Mouse (Mus musculus) lung, postnatal 0 days (tissue): ENCODE results near the gene Ptprs.

Source experiments
- CTCF ChIP-seq: IDR thresholded peaks from 2 replicates; pipeline ENCODE4 v1.5.1; 2016; ENCODE audit warnings: antibody characterized with exemption, mild to moderate bottlenecking
- EP300 ChIP-seq: IDR thresholded peaks from 2 replicates; pipeline ENCODE4 v1.6.1; 2016; ENCODE audit warnings: antibody characterized with exemption, mild to moderate bottlenecking, control low read depth

GRCm38 (mm10) chr17:56409759-56410158 lies 66.5 kb downstream of the Ptprs start:
- no peak for TF ChIP-seq CTCF
- no peak for TF ChIP-seq EP300
